Mouse (Mus musculus) cortical plate, adult 2 months (tissue): ENCODE results near the gene Spi1.
"Not testable (repeated sequence)": the region's sequence is repeated elsewhere in the genome, so short reads cannot be mapped to it uniquely, and the experiment has no call there.

Experiments used
- CTCF ChIP-seq: fragments of 200-500 bp; IDR thresholded peaks from 2 replicates; pipeline ENCODE4 v1.5.1; 2011; ENCODE audit warnings: mild to moderate bottlenecking, control low read depth, low read length; ENCODE audit not compliant: insufficient read depth; ENCODE audit errors: extremely low read depth
- POLR2A ChIP-seq: fragments of 200-500 bp; IDR thresholded peaks from 2 replicates; pipeline ENCODE4 v1.6.1; 2011; ENCODE audit warnings: mild to moderate bottlenecking, low read length, control low read depth; ENCODE audit not compliant: insufficient read depth; ENCODE audit errors: extremely low read depth

DNA sequence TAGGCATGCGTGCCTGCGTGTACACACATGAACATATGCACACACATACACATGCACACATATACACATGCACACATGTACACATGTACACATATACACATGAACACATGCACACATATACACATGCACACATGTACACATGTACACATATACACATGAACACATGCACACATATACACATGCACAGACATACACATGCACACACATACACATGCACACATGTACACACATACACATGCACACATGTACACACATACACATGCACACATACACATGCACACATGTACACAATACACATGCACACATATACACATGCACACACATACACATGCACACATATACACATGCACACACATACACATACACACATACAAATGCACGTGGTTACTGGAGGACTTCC, 29.6 kb downstream of the Spi1 start:
- TF ChIP-seq POLR2A, CTCF: not testable (repeated sequence)
